Mouse (Mus musculus) midbrain, embryonic 13.5 days (tissue): ENCODE data around the gene Natd1. TPM values are rescaled to one million over a fixed set of nuclear protein-coding genes. Genes with fewer than 3 reads are reported as not detected.

ENCODE experiments used
- ATAC-seq: fragments of 200-750 bp; cut with Nextera tagmentation; 2 replicates; pipeline ENCODE4 v1.8.0; 2017; ENCODE audit warnings: mild to moderate bottlenecking, moderate TSS enrichment, moderate library complexity
- H3K27ac ChIP-seq: fragments of 300-500 bp; sonication (generic); 2 replicates; pipeline ENCODE4 v1.5.1; 2015; ENCODE audit warnings: inconsistent platforms, mild to moderate bottlenecking, moderate library complexity
- H3K27me3 ChIP-seq: fragments of 300-500 bp; sonication (generic); 2 replicates; pipeline ENCODE4 v1.6.1; 2015; ENCODE audit warnings: mild to moderate bottlenecking, inconsistent platforms
- H3K36me3 ChIP-seq: fragments of 300-500 bp; sonication (generic); 2 replicates; pipeline ENCODE4 v1.6.1; 2015; ENCODE audit warnings: mild to moderate bottlenecking, inconsistent platforms
- H3K4me1 ChIP-seq: fragments of 300-500 bp; sonication (generic); replicated peaks from 2 replicates; pipeline ENCODE4 v1.6.1; 2015; ENCODE audit warnings: inconsistent platforms
- H3K4me2 ChIP-seq: fragments of 300-500 bp; sonication (generic); replicated peaks from 2 replicates; pipeline ENCODE4 v1.6.1; 2015; ENCODE audit warnings: moderate library complexity, mild to moderate bottlenecking, inconsistent platforms
- H3K4me3 ChIP-seq: fragments of 300-500 bp; sonication (generic); replicated peaks from 2 replicates; pipeline ENCODE4 v1.5.1; 2015; ENCODE audit warnings: mild to moderate bottlenecking, inconsistent platforms
- H3K9ac ChIP-seq: fragments of 300-500 bp; sonication (generic); replicated peaks from 2 replicates; pipeline ENCODE4 v1.6.1; 2015; ENCODE audit warnings: mild to moderate bottlenecking, inconsistent platforms
- H3K9me3 ChIP-seq: fragments of 300-500 bp; sonication (generic); 2 replicates; pipeline ENCODE4 v1.6.1; 2016; ENCODE audit warnings: mild to moderate bottlenecking, inconsistent platforms
- WGBS: fragments of 180-500 bp; shearing (Covaris S2); methylation state at CpG from one replicate; pipeline ENCODE4 v1.1.7; 2015; 5-methylcytosine and 5-hydroxymethylcytosine counted together
- polyA plus RNA-seq: library from polyadenylated mRNA; unstranded; fragments of >200 nt; fragmentation: Nextera tagmentation; extraction: Ambion mirVana; gene quantifications from 2 replicates; pipeline ENCODE4 v1.2.1, GENCODE M21; 2015

The Natd1 gene
- polyA plus RNA-seq = 30.0 and 31.8 TPM in 2 replicates

- no peaks in the 10 kb centered on the region for H3K27me3 ChIP-seq
- H3K27ac ChIP-seq = peak within 1 kb of the TSS; percentile 88
- H3K4me1 ChIP-seq = peaks cover 35% of the 10 kb centered on the region
- peak within 1 kb of the TSS; percentile 89 for H3K4me3 ChIP-seq
- no peaks in the 10 kb centered on the region for H3K36me3 ChIP-seq
- ATAC-seq = no peak
- no peaks in the 10 kb centered on the region for H3K9me3 ChIP-seq
- peak within 1 kb of the TSS; percentile 80 for H3K4me2 ChIP-seq
- peak within 1 kb of the TSS; percentile 95 for H3K9ac ChIP-seq
- WGBS = 42% methylated on average over 7 of the region's 7 CpGs
Measured at GRCm38 (mm10) chr11:60914491-60914890, at the start of gene Natd1. Gene Natd1, minus strand, starts transcription at chr11:60914750.

- Histone ChIP-seq H3K9ac (no peak overlapping the region), H3K27ac (no peak overlapping the region), H3K36me3 (no peaks in the 10 kb centered on the region), H3K27me3 (no peaks in the 10 kb centered on the region), H3K4me2 (no peak overlapping the region), H3K4me3 (no peak overlapping the region), H3K4me1 (no peaks in the 10 kb centered on the region), H3K9me3 (no peaks in the 10 kb centered on the region)
- ATAC-seq = no peak
- 86% methylated on average over 5 of the region's 5 CpGs for WGBS
Measured at GRCm38 (mm10) chr11:60962709-60963108, 48.2 kb upstream of the Natd1 start.

GRCm38 (mm10) chr11:60961176-60961575 lies 46.6 kb upstream of the Natd1 start:
- no peaks in the 10 kb centered on the region for H3K27me3 ChIP-seq
- ATAC-seq = no peak
- no peak overlapping the region for H3K4me2 ChIP-seq
- no peak overlapping the region for H3K4me3 ChIP-seq
- no peaks in the 10 kb centered on the region for H3K36me3 ChIP-seq
- H3K9ac ChIP-seq = no peak overlapping the region
- no peak overlapping the region for H3K27ac ChIP-seq
- 62% methylated on average over 1 of the region's 1 CpGs for WGBS
- H3K4me1 ChIP-seq = no peaks in the 10 kb centered on the region
- H3K9me3 ChIP-seq = no peaks in the 10 kb centered on the region

GRCm38 (mm10) chr11:60958948-60959347 lies 44.4 kb upstream of the Natd1 start:
- no peak overlapping the region for H3K4me3 ChIP-seq
- no peaks in the 10 kb centered on the region; the same call in 1 of the 2 replicates for H3K27me3 ChIP-seq
- no peak overlapping the region for H3K4me2 ChIP-seq
- no peaks in the 10 kb centered on the region for H3K36me3 ChIP-seq
- no peak overlapping the region for H3K9ac ChIP-seq
- H3K4me1 ChIP-seq = peaks cover 6% of the 10 kb centered on the region
- ATAC-seq = no peak
- H3K9me3 ChIP-seq = no peaks in the 10 kb centered on the region
- H3K27ac ChIP-seq = no peak overlapping the region
- 95% methylated on average over 4 of the region's 4 CpGs for WGBS

GRCm38 (mm10) chr11:60955621-60956383 lies 41.3 kb upstream of the Natd1 start:
- 80% methylated on average over 9 of the region's 9 CpGs for WGBS
- no peak overlapping the region for H3K27ac ChIP-seq
- H3K9ac ChIP-seq = no peak overlapping the region
- H3K27me3 ChIP-seq = no peaks in the 10 kb centered on the region; the same call in 1 of the 2 replicates
- peaks cover 7% of the 10 kb centered on the region for H3K4me1 ChIP-seq
- H3K36me3 ChIP-seq = peaks cover 26% of the 10 kb centered on the region
- no peak for ATAC-seq
- H3K9me3 ChIP-seq = no peaks in the 10 kb centered on the region
- H3K4me2 ChIP-seq = no peak overlapping the region
- H3K4me3 ChIP-seq = no peak overlapping the region

GRCm38 (mm10) chr11:60954255-60955104 lies 39.9 kb upstream of the Natd1 start:
- Histone ChIP-seq H3K36me3 (peaks cover 34% of the 10 kb centered on the region), H3K4me2 (peak overlapping the region; percentile 41; the same call in 1 of the 2 replicates), H3K4me3 (no peak overlapping the region), H3K9ac (0 out of 2 replicates have a peak overlapping the region, but pooled peaks have one; percentile 14), H3K27ac (no peak overlapping the region), H3K27me3 (no peaks in the 10 kb centered on the region; the same call in 1 of the 2 replicates), H3K9me3 (no peaks in the 10 kb centered on the region), H3K4me1 (peaks cover 7% of the 10 kb centered on the region)
- ATAC-seq = peak; percentile 57
- 77% methylated on average over 10 of the region's 10 CpGs for WGBS

- Histone ChIP-seq H3K9me3 (no peaks in the 10 kb centered on the region), H3K4me1 (peaks cover 7% of the 10 kb centered on the region), H3K27me3 (no peaks in the 10 kb centered on the region; the same call in 1 of the 2 replicates), H3K4me3 (no peak overlapping the region), H3K27ac (no peak overlapping the region), H3K36me3 (peaks cover 41% of the 10 kb centered on the region), H3K9ac (0 out of 2 replicates have a peak overlapping the region, but pooled peaks have one; percentile 14), H3K4me2 (peak overlapping the region; percentile 41)
- 9% methylated on average over 15 of the region's 15 CpGs for WGBS
- peak; percentile 96 for ATAC-seq
Measured at GRCm38 (mm10) chr11:60953803-60954202, 39.3 kb upstream of the Natd1 start.

GRCm38 (mm10) chr11:60952986-60953385 lies 38.4 kb upstream of the Natd1 start:
- WGBS = 97% methylated on average over 6 of the region's 6 CpGs
- H3K36me3 ChIP-seq = peaks cover 49% of the 10 kb centered on the region
- H3K4me2 ChIP-seq = no peak overlapping the region

GRCm38 (mm10) chr11:60952362-60952761 lies 37.8 kb upstream of the Natd1 start:
- Histone ChIP-seq H3K4me3 (no peak overlapping the region), H3K36me3 (peaks cover 56% of the 10 kb centered on the region), H3K27ac (no peak overlapping the region), H3K27me3 (no peaks in the 10 kb centered on the region; the same call in 1 of the 2 replicates), H3K4me2 (no peak overlapping the region), H3K4me1 (peaks cover 7% of the 10 kb centered on the region), H3K9ac (no peak overlapping the region), H3K9me3 (no peaks in the 10 kb centered on the region)
- WGBS = 96% methylated on average over 3 of the region's 3 CpGs
- ATAC-seq = no peak

More at GRCm38 (mm10) chr11:60952986-60953385, 38.4 kb upstream of the Natd1 start:
- H3K27ac ChIP-seq = no peak overlapping the region
- H3K4me1 ChIP-seq = peaks cover 7% of the 10 kb centered on the region
- no peaks in the 10 kb centered on the region; the same call in 1 of the 2 replicates for H3K27me3 ChIP-seq
- no peak for ATAC-seq
- H3K9me3 ChIP-seq = no peaks in the 10 kb centered on the region
- no peak overlapping the region for H3K9ac ChIP-seq
- no peak overlapping the region for H3K4me3 ChIP-seq

- H3K9me3 ChIP-seq = no peaks in the 10 kb centered on the region
- no peak overlapping the region for H3K9ac ChIP-seq
- H3K4me2 ChIP-seq = no peak overlapping the region
- H3K4me1 ChIP-seq = peaks cover 7% of the 10 kb centered on the region
- no peak for ATAC-seq
- H3K4me3 ChIP-seq = no peak overlapping the region
- WGBS = 90% methylated on average over 5 of the region's 5 CpGs
- H3K27me3 ChIP-seq = no peaks in the 10 kb centered on the region; the same call in 1 of the 2 replicates
- peaks cover 60% of the 10 kb centered on the region for H3K36me3 ChIP-seq
- no peak overlapping the region for H3K27ac ChIP-seq
Measured at GRCm38 (mm10) chr11:60951896-60952295, 37.3 kb upstream of the Natd1 start.

- Histone ChIP-seq H3K4me2 (no peak overlapping the region), H3K9ac (no peak overlapping the region; the same call in 1 of the 2 replicates), H3K4me3 (no peak overlapping the region), H3K27me3 (no peaks in the 10 kb centered on the region), H3K4me1 (0 out of 2 replicates have a peak, but pooled peaks cover 4% of the 10 kb centered on the region), H3K36me3 (peaks cover 82% of the 10 kb centered on the region), H3K27ac (no peak overlapping the region), H3K9me3 (no peaks in the 10 kb centered on the region)
- 55% methylated on average over 4 of the region's 4 CpGs for WGBS
- no peak for ATAC-seq
Measured at GRCm38 (mm10) chr11:60945003-60945402, 30.5 kb upstream of the Natd1 start.
